Mouse (Mus musculus): ENCODE data around the gene Rbbp4. TPM values are rescaled to one million over a fixed set of nuclear protein-coding genes. Genes with fewer than 3 reads are reported as not detected.

Gene Rbbp4
- total RNA-seq, 2 experiments from 2014 or later: 86.5 to 182 TPM

- no peak for ATAC-seq (ENCODE audit: poor library complexity, severe bottlenecking)
Measured at GRCm38 (mm10) chr4:129296066-129296465, 39.1 kb downstream of the Rbbp4 start.

- ATAC-seq (ENCODE audit: poor library complexity, severe bottlenecking): no peak
Measured at GRCm38 (mm10) chr4:129295188-129295587, 40.0 kb downstream of the Rbbp4 start.

GRCm38 (mm10) chr4:129293702-129294101, 41.5 kb downstream of the Rbbp4 start:
- no peak for ATAC-seq (ENCODE audit: poor library complexity, severe bottlenecking)

GRCm38 (mm10) chr4:129292831-129293230, 42.3 kb downstream of the Rbbp4 start:
- ATAC-seq (ENCODE audit: poor library complexity, severe bottlenecking): 0 out of 2 replicates have a peak, but pooled peaks have one; percentile 45

GRCm38 (mm10) chr4:129289671-129290070, 45.5 kb downstream of the Rbbp4 start:
- ATAC-seq (ENCODE audit: poor library complexity, severe bottlenecking): no peak

GRCm38 (mm10) chr4:129288067-129288466, 47.1 kb downstream of the Rbbp4 start:
- ATAC-seq (ENCODE audit: poor library complexity, severe bottlenecking): no peak

- ATAC-seq (ENCODE audit: poor library complexity, severe bottlenecking): no peak
Measured at GRCm38 (mm10) chr4:129287472-129287981, 47.6 kb downstream of the Rbbp4 start, which contains the start of gene Sync. TSS of gene Sync (plus strand) at chr4:129287617.

GRCm38 (mm10) chr4:129286683-129287471, 48.3 kb downstream of the Rbbp4 start:
- ATAC-seq (ENCODE audit: poor library complexity, severe bottlenecking): no peak

GRCm38 (mm10) chr4:129286001-129286682, 49.0 kb downstream of the Rbbp4 start:
- no peak for ATAC-seq (ENCODE audit: poor library complexity, severe bottlenecking)

GRCm38 (mm10) chr4:129284685-129285084, 50.5 kb downstream of the Rbbp4 start:
- no peak for ATAC-seq (ENCODE audit: poor library complexity, severe bottlenecking)

- ATAC-seq (ENCODE audit: poor library complexity, severe bottlenecking): no peak
Measured at GRCm38 (mm10) chr4:129283226-129283625, 51.9 kb downstream of the Rbbp4 start.

- ATAC-seq (ENCODE audit: poor library complexity, severe bottlenecking): no peak
Measured at GRCm38 (mm10) chr4:129282786-129283185, 52.4 kb downstream of the Rbbp4 start.

GRCm38 (mm10) chr4:129276453-129276865, 58.7 kb downstream of the Rbbp4 start:
- ATAC-seq (ENCODE audit: poor library complexity, severe bottlenecking): peak; percentile 97

- no peak for ATAC-seq (ENCODE audit: poor library complexity, severe bottlenecking)
Measured at GRCm38 (mm10) chr4:129272756-129273046, 62.5 kb downstream of the Rbbp4 start.

GRCm38 (mm10) chr4:129271991-129272755, 63.0 kb downstream of the Rbbp4 start:
- peak; percentile 41; the same call in 1 of the 2 replicates for ATAC-seq (ENCODE audit: poor library complexity, severe bottlenecking)

GRCm38 (mm10) chr4:129268698-129269097, 66.5 kb downstream of the Rbbp4 start:
- ATAC-seq (ENCODE audit: poor library complexity, severe bottlenecking): no peak

GRCm38 (mm10) chr4:129266821-129267220, 68.3 kb downstream of the Rbbp4 start:
- ATAC-seq (ENCODE audit: poor library complexity, severe bottlenecking): no peak

- ATAC-seq (ENCODE audit: poor library complexity, severe bottlenecking): no peak
Measured at GRCm38 (mm10) chr4:129266191-129266590, 69.0 kb downstream of the Rbbp4 start.

- ATAC-seq (ENCODE audit: poor library complexity, severe bottlenecking): peak; percentile 87
Measured at GRCm38 (mm10) chr4:129263225-129264021, 71.7 kb downstream of the Rbbp4 start.

GRCm38 (mm10) chr4:129261196-129261595, 74.0 kb downstream of the Rbbp4 start, which contains the start of gene C77080:
TSS of gene C77080 (minus strand) at chr4:129261404.
- ATAC-seq (ENCODE audit: poor library complexity, severe bottlenecking): no peak

All from megakaryocyte, adult 5-6 weeks (primary cell).